Mouse (Mus musculus) embryonic fibroblast, embryonic 13.5 days (primary cell): ENCODE data around the gene Flot1.

Experiments used
- CTCF ChIP-seq: IDR thresholded peaks from 2 replicates; pipeline ENCODE4 v1.5.1; 2011; ENCODE audit warnings: mild to moderate bottlenecking, control low read depth, low read length, moderate library complexity, borderline replicate concordance; ENCODE audit not compliant: insufficient read depth
- POLR2A ChIP-seq: IDR thresholded peaks from 2 replicates; pipeline ENCODE4 v1.6.1; 2011; ENCODE audit warnings: low read depth, mild to moderate bottlenecking, control low read depth, low read length, moderate library complexity

- TF ChIP-seq CTCF, result no peak
- peak; percentile 77 for TF ChIP-seq POLR2A
Measured at GRCm38 (mm10) chr17:35866281-35866831, 43.3 kb downstream of the Flot1 start.
